In the genomic region with DNA sequence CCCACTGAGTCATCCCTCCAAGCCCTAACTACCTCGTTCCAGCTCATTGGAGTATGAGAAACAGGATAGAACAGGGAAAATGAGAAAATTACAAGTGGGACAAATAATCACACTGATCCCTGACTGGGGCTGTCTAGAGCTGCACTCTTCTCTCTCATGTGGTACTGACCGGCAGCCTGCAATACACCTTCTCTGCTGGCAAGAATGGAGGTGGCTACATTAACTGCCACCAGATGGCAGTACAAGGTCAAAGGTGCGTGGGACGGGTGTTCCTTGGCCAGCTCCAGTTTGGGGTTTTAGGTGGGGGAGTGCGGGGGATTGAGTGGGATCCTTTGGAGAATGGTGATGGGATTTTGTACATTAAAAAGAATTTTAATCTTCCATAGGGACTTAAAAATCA, we compare ENCODE assay signal across 9 mouse cellular contexts. TPM values are rescaled to one million over a fixed set of nuclear protein-coding genes. Genes with fewer than 3 reads are reported as not detected.
DNase-seq lines count a peak whose midpoint lies in the region; ATAC-seq and TF ChIP-seq lines count a peak whose summit lies in the region.
"Had no signal": no experiment of that assay in that cellular context is flagged by ENCODE, and none has a peak within 500 bp of the region (broad histone marks: within the 10 kb centered on the region; RNA-seq: fewer than 3 reads in every experiment).

No protein-coding gene starts in this region.

- H3K36me3 ChIP-seq in C2C12 (ENCODE audit: control insufficient read depth, insufficient read depth) (no peaks in the 10 kb centered on the region), G1E (replicated peaks) (no peaks in the 10 kb centered on the region)

- DNase-seq in G1E (ENCODE audit: low spot score): peak; percentile 40
- DNase-seq in cerebellum, adult 8-10 months: peak; percentile 53
- peak; percentile 38 for DNase-seq in gastrocnemius, postnatal 14 days
- peak; percentile 78 for DNase-seq in kidney, adult 9 months
- DNase-seq in lung, postnatal 10 days: peak; percentile 64
- DNase-seq in retina, postnatal 7 days (ENCODE audit: low read depth, low spot score): peak; percentile 46
- no peak for DNase-seq in layer of hippocampus, adult 8-10 months (ENCODE audit: low spot score in 2 of 2)

- H3K4me3 ChIP-seq in C2C12 (ENCODE audit: insufficient read depth, poor library complexity, severe bottlenecking): no peak overlapping the region
- no peak overlapping the region for H3K4me3 ChIP-seq in G1E (ENCODE audit: low read depth, low read length)
- H3K4me3 ChIP-seq: myocyte had no signal

- no peak overlapping the region for H3ac ChIP-seq in C2C12 (ENCODE audit: control insufficient read depth, insufficient read length, low read depth)

- H3K79me2 ChIP-seq in C2C12 (ENCODE audit: control insufficient read depth, insufficient read depth): no peaks in the 10 kb centered on the region

- no peaks in the 10 kb centered on the region for H3K4me1 ChIP-seq in G1E (ENCODE audit: insufficient read depth, low read depth, low read length)

- ATAC-seq in G1E (ENCODE audit: extremely low read depth, insufficient number of reproducible peaks, low FRiP score, poor library complexity, severe bottlenecking): no peak

- no peaks in the 10 kb centered on the region for H3K79me3 ChIP-seq in C2C12 (ENCODE audit: low read depth)

- H3K9me3 ChIP-seq in G1E (replicated peaks): no peaks in the 10 kb centered on the region

- TF ChIP-seq CTCF in C2C12 (IDR thresholded peaks at IDR 0.05; ENCODE audit: control insufficient read depth, insufficient read depth, insufficient read length) (peak; percentile 77), G1E (IDR thresholded peaks at IDR 0.05; ENCODE audit: low read depth, low read length) (peak; percentile 59)

- H3K27me3 ChIP-seq in C2C12 (ENCODE audit: control insufficient read depth, insufficient read depth, insufficient read length) (no peaks in the 10 kb centered on the region), G1E (ENCODE audit: insufficient read depth, low read length) (peaks cover 13% of the 10 kb centered on the region)

- intact Hi-C loops in gastrocnemius, postnatal 14 days (cut with DNase I; ENCODE audit: low total_unique reads): no loop called here

TF ChIP-seq in C2C12, 6 proteins besides CTCF, POLR2A, EP300 and RAD21:
- TF ChIP-seq MAX (IDR thresholded peaks at IDR 0.05) (no peak), MYOG (IDR thresholded peaks at IDR 0.05; ENCODE audit: control insufficient read depth, extremely low read depth, insufficient read length) (no peak), MYOD1 (IDR thresholded peaks at IDR 0.05; ENCODE audit: control insufficient read depth, insufficient read length, low read depth) (no peak), USF1 (IDR thresholded peaks at IDR 0.05; ENCODE audit: low read depth) (no peak), CEBPB (IDR thresholded peaks at IDR 0.05; ENCODE audit: low read depth) (no peak), FOSL1 (IDR thresholded peaks at IDR 0.05; ENCODE audit: insufficient read depth, low read length, poor library complexity, severe bottlenecking) (no peak)

RNA-seq across cellular contexts. Expression of gene Thnsl2, which starts 5.3 kb away (rescaled TPM):
- polyA plus RNA-seq in C2C12 (2012; fragmentation: generic; extraction: Trizol) (not detected), G1E (2012) (not detected in 2 replicates)
- total RNA-seq in G1E (2014; fragmentation: Nextera tagmentation) (not detected in 2 replicates), G1E (2017) (not detected in 2 replicates)
- total RNA-seq in gastrocnemius, postnatal 14 days (2021): 1 to 10 TPM; 5.9 to 6.2 TPM
- total RNA-seq in layer of hippocampus, adult 8-10 months (2022): 1 to 10 TPM; 3.8 to 6.2 (median 4.8) TPM

RNA-seq across cellular contexts. Expression of gene Fabp1, which starts 50.1 kb away (rescaled TPM):
- not detected for polyA plus RNA-seq in C2C12 (2012; fragmentation: generic; extraction: Trizol)
- not detected in 2 replicates for total RNA-seq in G1E (2014; fragmentation: Nextera tagmentation)
- not detected in 2 replicates for total RNA-seq in G1E (2017)
- polyA plus RNA-seq in G1E (2012): not detected in 2 replicates
- not detected for total RNA-seq in gastrocnemius, postnatal 14 days (2021)
- total RNA-seq in layer of hippocampus, adult 8-10 months (2022): not detected
- polyA plus RNA-seq: myocyte had no signal

Comparison
In these comparisons a context has a peak if more than half of its experiments do, and no peak if none do; other contexts are left out.
1. DNase-seq: peak in G1E (single experiment), cerebellum, adult 8-10 months (single experiment), gastrocnemius, postnatal 14 days (single experiment), kidney, adult 9 months (single experiment), lung, postnatal 10 days (single experiment) and retina, postnatal 7 days (single experiment); none in layer of hippocampus, adult 8-10 months (0 of 2).
2. RNA of gene Thnsl2, which starts 5.3 kb away (total RNA-seq): 5.9 to 6.2 TPM in gastrocnemius, postnatal 14 days and 3.8 to 6.2 TPM in layer of hippocampus, adult 8-10 months; not detected in G1E; every median in the first group is over 4 times any median in the second.